Mouse (Mus musculus) left cerebral cortex, adult 11 months (tissue): Measurements from ENCODE around the gene Myo1h.

ENCODE experiments used
- DNase-seq: peaks from one replicate; pipeline ENCODE4 v3.0.0; 2022; ENCODE audit warnings: low spot score

The Myo1h gene

DNA sequence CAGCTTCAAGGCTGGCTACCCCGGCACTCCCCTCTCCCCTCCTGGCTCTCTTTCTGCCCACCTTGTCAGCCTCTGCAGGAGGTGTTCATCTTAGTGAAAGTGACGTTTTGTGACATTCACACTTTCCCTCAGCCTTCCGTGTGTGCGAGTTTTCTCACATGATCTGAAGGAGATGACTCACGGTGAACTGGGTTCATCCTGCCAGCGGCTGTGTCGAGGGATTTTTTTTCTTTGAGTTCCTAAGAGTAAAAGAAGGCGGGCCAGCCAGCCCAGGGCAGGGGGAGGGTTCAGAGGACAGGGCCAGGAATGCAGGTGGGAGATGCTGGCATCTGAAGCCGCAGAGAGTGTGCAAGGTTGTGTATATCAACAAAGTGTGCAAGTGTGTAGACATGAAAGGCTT is 104.2 kb downstream of the Myo1h start:
- DNase-seq, result no peak

DNA sequence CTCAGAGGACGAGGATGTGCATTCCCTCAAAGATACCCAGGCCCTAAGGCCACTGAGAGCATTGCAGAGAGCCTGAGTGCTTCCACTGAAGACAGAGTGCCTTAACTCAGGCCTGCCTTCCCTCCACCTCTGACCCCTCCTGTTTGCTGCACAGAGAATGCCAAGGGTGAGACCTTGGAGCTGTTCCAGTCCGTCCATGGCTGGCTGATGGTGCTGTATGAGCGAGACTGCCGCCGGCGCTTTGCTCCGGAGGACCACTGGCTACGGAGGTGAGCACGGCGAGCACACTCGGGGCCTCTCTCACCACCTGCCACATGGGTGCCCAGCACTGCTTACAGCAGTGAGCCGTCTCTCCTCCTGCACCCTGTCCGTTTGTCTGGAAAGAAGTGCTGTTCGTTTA is 117.6 kb downstream of the Myo1h start:
- DNase-seq, result no peak

DNA sequence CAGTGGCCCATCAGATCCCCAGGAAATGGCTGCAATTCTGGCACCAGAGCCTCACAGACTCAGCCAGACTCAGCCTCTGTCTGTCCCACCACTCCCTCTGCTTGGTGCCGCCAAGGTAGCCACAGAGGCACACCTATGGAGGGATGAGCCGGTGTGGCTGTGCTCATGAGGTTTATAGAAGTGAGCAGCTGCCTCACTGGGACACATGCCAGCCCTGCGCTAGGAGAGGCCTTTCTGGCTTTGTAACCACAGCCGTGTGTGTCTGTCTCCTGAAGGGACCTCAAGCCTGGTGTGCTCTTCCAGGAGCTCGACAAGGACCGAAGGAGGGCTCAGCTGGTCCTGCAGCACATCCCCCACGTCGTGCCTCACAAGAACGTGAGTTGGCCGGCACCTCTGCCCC is 118.3 kb downstream of the Myo1h start:
- no peak for DNase-seq

DNA sequence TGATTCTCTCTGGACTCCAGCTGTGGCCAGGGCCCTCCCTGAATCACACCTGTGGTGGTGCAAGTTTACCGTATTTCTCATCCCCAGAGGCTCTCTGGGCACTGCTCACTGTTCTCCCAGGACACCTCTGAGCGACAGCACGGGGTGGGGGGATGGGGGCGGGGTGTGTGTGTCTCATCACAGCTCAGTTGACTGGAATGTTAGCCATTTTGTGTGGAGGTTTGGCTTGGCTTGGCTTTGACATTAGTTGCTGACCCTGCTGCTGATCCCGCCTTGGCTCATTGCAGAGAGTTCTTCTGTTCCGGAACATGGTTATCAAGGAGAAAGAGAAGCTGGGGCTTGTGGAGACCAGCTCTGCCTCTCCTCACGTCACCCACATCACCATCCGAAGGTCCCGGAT is 118.8 kb downstream of the Myo1h start:
- DNase-seq, result no peak

DNA sequence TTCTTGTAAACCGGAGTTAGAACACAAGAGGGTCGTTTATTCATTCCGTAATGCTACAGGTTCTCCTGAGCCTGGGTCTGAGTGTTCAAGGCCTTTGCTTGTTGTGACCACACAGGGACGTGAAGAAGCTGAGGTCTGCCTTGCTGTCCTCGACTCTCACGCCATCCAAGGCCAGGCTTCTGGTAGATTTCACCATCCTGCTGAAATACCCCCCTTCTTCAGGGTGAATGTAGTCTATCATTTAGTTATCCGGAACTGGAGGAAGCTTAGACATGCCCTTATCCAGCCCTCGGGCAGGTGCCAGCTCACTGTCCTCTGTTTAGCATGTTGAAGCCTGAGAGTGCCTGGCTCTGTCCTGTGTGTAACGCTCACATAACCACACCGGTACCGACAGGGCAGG is 119.9 kb downstream of the Myo1h start:
- DNase-seq, result no peak

DNA sequence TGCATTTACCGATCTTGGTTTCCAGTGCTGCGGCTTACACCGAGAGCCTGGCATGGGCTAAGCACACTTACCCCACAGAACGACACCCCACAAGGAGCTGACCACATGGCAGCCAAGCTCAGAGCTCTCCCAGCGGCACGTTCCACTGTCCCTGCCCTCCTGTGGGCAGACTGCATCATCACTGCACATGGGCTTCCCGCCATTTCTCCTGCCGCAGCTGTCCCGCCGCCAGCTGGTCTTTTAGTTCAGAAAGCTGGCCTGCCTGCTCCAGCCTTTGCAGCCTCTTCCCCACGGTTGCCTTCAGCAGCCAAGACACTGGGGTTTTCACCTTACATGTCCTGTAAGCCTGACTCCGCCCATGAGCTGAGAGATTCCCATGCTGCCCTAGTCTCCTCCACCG is 121.5 kb downstream of the Myo1h start:
- DNase-seq, result no peak

DNA sequence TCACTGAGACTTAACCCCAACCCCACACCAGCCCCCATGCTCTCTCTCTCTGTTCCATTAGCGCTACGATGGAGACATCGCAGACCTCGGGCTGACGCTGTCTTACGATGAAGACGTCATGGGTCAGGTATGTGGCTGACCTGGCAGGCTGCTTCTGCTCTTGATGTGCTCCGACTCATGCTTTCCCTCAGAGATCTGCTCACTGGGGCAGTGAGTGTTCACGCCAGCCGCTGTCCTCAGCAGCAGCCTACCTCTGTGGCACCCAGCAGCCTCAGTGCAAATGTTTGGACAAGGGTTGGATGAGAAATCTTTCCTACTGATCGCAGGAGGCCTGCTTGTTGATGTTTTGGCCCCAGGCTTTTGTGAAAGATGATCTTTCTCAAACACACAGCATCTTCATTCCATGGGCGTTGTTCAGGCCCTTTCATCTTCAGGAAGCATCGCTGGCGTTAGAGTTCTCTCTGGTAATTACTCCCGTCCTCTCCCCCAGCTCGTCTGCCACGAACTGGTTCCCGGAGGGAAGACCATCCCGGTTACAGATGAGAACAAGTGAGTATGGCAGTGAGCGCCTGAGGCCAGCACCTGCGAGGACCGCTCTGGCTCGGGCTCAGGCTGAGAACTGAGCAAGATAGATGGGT is 123.5 kb downstream of the Myo1h start:
- no peak for DNase-seq

DNA sequence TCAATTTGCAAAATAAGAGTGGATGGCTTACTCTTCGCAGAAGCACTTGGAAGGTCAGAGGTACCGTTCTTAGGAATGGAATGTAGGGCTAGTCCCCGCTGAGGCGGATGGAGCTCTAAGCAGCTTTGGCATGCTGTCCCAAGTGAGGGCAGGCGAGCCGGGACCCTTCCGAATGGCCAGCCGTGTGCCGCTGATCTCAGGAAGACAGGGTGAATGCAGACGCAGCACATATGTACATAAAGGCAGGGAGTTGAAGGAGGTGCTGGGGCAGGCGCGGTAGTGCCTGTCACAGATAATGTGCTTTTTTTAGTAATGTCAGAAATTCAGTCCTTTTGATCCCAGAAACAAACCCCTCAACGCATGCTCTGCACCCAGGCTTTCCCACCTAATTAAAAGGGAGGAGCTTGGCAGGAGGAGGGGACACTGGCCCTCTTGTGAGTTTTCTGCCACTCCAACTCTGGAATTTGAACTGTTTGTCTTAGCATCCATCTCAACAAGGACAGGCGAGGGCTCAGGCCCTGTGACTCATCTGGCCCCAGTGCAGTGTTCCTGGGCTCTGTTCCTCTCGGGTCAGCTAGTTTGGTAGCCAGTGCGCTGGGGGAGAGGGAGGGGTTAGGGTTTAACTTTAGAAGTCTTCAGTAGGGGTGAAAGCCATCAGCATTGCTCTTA is 124.2 kb downstream of the Myo1h start:
- DNase-seq, result no peak
